Mouse (Mus musculus) leukemia stem cell, adult 10-12 weeks (primary cell): Measurements from ENCODE around the gene Sec61a2. TPM values are rescaled to one million over a fixed set of nuclear protein-coding genes. Genes with fewer than 3 reads are reported as not detected.

ENCODE experiments used
- polyA plus RNA-seq: library from polyadenylated mRNA; stranded (reverse); fragments of >175 nt; gene quantifications from 2 replicates; pipeline ENCODE4 v1.2.3, GENCODE M21; 2012; ENCODE audit warnings: low replicate concordance

Gene Sec61a2
- 0.30 and 2.0 TPM in 2 replicates for polyA plus RNA-seq

GRCm38 (mm10) chr2:5894843-5895570 lies at the start of gene Sec61a2:
Sec61a2 (minus strand) TSS chr2:5895432.

DNA sequence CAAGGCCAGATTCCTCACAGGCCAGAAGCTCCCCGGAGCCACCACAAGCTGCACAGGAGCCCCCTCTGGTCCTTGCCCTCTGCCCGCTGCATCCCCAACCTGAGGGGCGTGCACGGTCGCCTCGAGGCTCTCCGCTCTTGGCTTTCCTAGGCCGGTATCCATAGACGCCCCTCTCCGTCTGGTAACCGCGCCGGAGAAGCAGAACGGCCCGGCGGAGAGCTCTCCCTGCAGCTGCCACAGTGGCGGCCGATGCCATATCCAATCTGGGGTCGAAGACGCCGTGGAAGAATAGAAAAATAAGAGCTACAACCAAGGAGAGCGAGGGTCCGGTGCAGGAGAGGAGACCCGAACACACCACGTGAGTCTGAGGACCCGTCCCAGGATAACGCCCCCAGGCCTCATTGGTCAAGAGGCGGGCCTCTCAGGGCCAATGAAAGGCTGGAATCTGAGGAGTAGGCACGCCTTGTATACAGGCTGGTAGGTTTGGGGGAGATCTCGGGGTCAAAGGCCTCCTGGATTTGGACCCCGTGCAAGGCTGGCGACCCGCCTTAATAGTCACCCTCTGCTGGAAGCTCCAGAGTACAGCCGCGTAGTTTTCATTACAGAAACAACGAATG lies 47.3 kb upstream of the Sec61a2 start, which contains the start of gene Dhtkd1:
TSS of gene Dhtkd1 (minus strand) at position 377 of the 617 bp plus-strand sequence.

GRCm38 (mm10) chr2:5862834-5863233 lies 32.4 kb downstream of the Sec61a2 start, which contains the start of gene Gm13199:
Gm13199 (minus strand) TSS chr2:5862934.

GRCm38 (mm10) chr2:5844873-5845631 lies 50.2 kb downstream of the Sec61a2 start, which contains the start of the genes Nudt5 and Cdc123:
Nudt5 (plus strand) TSS chr2:5845019.
Cdc123 (minus strand) TSS chr2:5845164.

Other genes starting within 250 kb of the Sec61a2 start
- 13.9 and 26.5 TPM in 2 replicates for gene Camk1d, start 180.9 kb downstream of the Sec61a2 start, polyA plus RNA-seq
- gene Nudt5, start 50.4 kb downstream of the Sec61a2 start, polyA plus RNA-seq: 2.0 and 25.4 TPM in 2 replicates
- 38.1 and 47.4 TPM in 2 replicates for gene Cdc123, start 50.3 kb downstream of the Sec61a2 start, polyA plus RNA-seq
- gene Gm13199, start 32.5 kb downstream of the Sec61a2 start, polyA plus RNA-seq: not detected in 2 replicates
- gene Dhtkd1, start 47.4 kb upstream of the Sec61a2 start, polyA plus RNA-seq: 0.06 TPM in 1 of 2 replicates, not detected in the other
- gene Upf2, start 56.0 kb upstream of the Sec61a2 start, polyA plus RNA-seq: 0.92 and 2.4 TPM in 2 replicates
- 0.46 and 1.4 TPM in 2 replicates for gene Proser2, start 234.8 kb upstream of the Sec61a2 start, polyA plus RNA-seq